Mouse (Mus musculus) ES-CJ7 (cell line): Measurements from ENCODE around the gene Ccdc181.
A peak's percentile ranks its signal among the peaks of the same experiment; 100 is the strongest.
"Not testable (repeated sequence)": the region's sequence is repeated elsewhere in the genome, so short reads cannot be mapped to it uniquely, and the experiment has no call there.

Experiments used
- DNase-seq: peaks from one replicate; pipeline ENCODE4 v3.0.0; 2011; ENCODE audit warnings: low read depth, low spot score

Ccdc181 gene

GRCm38 (mm10) chr1:164275455-164275954 is at the start of gene Ccdc181:
Gene Ccdc181, plus strand, starts transcription at chr1:164275585.
- peak; percentile 97 for DNase-seq

DNA sequence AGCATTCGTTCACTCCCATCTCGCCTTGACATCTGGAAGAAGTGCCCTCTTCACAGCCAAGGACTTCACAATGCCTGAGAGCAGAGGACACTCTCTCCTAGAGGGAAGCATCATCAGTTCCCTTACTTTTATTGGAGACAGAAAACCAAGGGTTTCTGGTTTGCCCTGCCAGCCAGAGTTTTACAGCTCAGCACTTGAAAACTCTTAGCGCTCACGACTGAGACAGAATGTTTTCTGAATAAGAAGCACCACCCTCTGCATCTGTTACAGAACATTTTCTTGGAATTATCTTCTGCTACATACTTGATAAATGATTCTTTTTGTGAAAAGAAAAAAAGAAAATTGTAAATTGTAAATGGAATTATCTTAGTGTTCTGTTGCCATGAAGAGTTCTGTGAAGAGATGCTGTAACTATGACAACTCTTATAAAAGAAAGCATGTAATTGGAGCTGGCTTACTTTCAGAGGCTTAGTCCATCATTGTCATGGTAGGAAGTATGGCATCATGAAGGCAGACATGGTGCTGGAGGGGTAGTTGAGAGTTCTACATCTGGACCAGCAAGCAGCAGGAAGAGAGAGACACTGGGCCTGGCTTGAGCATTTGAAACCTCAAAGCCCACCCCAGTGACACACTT is 43.3 kb upstream of the Ccdc181 start:
- DNase-seq = not testable (repeated sequence)

- DNase-seq = no peak
Observed at GRCm38 (mm10) chr1:164233447-164233846, 41.9 kb upstream of the Ccdc181 start.

DNA sequence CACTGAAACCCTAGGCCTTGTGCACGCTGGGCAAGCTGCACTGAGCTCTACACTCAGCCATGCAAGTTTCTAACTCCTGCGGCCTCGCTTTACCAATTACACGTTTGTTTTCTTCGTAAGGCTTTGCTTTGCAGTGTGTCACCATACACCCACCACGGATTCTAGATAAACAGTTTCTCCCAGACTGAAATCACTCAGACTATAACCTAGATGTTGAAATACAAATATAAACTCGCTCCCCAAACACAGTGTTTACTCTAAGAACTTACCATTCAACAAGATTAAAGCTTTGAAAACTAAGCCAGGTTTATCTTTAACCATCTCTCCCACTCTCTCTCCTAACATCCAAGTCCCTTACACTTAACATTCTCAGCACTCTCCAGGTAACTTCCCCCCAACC is 40.3 kb upstream of the Ccdc181 start:
- DNase-seq = no peak

- DNase-seq = no peak
Observed at GRCm38 (mm10) chr1:164236078-164236477, 39.3 kb upstream of the Ccdc181 start.

DNA sequence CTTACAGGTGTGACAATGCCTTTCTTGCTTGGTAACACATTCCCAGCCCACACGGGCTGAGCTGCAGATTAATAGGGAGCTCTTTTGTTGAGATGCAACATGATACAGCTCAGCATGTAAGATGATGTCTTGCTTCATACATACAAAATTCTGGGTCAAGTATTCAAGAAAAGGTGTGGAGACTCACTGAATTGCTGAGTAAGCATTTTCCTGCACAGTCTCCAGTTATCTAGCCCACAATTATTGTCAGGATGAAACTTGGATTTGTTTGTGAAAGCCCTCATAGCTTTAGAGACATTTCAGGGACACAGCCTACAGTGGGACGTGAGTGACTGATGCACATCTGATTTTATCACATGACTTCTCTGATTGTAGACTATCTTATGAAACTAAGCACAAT is 33.9 kb upstream of the Ccdc181 start:
- no peak for DNase-seq

- no peak for DNase-seq
Observed at GRCm38 (mm10) chr1:164242809-164243208, 32.6 kb upstream of the Ccdc181 start.

DNA sequence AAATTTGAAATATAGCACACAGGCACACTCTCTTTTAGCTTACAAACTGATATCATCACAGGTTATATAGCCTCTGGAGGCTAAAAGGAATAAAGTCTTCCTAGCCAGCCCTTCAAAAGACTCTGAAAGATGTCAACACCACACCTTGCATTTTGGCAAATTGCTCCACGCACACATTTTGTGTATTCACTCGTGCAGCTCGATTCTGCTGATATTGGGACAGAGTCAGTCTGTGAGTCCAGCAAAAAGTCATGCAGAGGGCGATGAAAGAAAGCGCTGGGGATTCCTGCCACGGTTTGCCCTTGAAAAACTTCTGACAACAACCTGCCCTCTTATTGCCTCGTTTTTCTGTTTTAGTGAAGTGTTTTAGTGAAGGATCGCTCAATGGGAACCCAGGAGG is 27.9 kb upstream of the Ccdc181 start:
- no peak for DNase-seq

DNA sequence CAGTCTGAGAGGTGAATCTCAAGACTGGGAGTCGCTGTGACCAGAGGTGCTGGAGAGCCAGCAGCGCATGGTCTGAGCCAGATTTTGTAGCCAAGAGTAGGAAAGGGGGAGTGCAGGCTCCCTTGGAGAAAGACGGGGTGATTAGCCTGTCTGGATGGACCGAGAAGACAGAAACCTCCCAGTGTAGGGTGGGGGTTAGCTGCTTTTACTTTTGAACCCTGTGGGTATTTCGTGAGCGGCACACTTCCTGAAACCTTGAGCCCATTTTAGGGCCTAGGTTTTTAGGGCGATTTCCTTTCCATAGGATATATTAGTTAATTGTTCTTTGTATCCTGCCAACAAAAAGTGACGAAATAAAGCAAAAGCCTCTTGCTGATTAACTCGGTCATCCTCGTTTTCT is 27.4 kb upstream of the Ccdc181 start:
- DNase-seq = peak; percentile 33

DNA sequence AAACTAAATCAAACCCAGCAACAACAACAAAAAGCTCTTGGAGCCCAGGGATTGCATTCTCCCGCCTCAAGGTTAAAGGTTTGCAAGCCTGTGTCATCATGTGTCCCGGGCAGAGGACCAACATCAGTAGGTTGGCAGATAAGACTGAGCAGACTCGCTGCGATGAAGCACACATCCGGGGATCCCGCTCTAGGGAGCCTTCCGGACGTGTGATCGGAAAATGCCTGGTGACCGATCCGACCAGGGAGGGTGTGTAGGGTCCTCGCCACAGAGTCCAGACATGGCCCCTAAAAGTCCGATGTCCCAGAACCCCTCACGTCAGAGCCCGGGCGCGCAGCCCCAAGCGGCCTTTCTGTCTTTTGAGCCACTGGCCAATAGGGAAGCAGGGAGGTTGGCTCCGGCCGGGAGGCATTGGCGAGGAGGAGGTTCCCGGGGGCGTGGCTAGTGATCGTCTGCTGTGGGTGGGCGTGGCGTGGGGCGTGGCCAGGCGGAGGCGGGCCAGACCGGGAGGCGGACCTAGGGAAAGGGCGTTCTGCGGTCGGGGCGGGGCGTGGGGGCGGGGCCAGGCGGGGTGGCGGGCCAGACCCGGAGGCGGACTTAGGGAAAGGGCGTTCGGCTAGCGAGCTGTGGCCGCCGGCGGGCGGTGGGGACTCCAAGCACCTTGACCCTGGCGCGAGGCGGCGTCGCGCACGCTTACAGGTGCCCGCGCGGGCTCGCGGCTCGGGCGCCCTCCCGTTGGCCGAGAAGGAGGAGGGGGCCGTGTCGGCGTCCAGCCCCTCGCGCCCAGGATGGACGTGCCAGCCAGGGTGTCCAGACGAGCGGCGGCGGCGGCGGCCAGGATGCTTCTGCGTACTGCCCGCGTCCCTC is 26.7 kb upstream of the Ccdc181 start, which contains the start of gene Slc19a2:
Gene Slc19a2, plus strand, starts transcription at position 582 of the 867 bp plus-strand sequence.
- peak; percentile 98 for DNase-seq

GRCm38 (mm10) chr1:164249332-164249711 is 26.1 kb upstream of the Ccdc181 start:
- DNase-seq = peak; percentile 63

DNA sequence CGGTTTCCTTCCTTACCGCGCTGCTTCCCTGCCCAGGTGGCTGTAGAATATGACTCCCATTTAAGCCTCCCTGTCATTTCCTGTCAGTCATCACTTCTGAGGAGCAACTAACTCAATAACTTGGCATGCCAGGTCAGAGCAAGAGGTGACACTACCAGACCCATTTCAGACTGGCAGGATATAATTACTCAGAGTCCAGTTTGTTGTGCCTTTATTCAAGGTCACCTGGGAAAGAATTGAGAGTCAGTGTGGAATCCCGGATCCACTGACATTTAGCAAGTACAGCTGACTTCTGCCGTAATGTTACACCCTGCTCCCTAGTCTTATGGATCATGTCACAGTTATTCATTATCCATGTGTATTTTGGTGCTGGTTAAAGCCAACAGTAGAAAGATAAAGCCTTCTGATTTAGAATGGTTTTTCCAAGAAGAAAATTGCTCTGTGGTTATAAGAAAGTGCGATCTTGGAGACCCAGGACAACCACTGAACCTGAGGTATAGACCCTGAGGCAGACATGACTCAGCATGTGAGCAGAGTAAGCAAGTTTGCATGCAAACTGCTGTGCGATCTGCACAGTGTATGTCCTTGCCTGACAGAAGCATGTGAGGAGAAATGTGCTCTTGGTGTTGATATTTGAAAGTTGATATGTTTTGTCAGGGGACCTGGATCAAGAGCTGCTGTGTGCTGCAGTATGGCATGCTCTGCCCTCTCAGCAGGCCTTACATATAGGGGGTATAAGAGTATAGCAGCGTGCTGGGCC is 24.8 kb upstream of the Ccdc181 start:
- no peak for DNase-seq

GRCm38 (mm10) chr1:164251438-164251837 is 23.9 kb upstream of the Ccdc181 start:
- DNase-seq = no peak

- no peak for DNase-seq
Observed at GRCm38 (mm10) chr1:164252551-164252950, 22.8 kb upstream of the Ccdc181 start.

- DNase-seq = no peak
Observed at GRCm38 (mm10) chr1:164254836-164255235, 20.5 kb upstream of the Ccdc181 start.

GRCm38 (mm10) chr1:164260171-164261028 is 15.0 kb upstream of the Ccdc181 start:
- DNase-seq = no peak

DNA sequence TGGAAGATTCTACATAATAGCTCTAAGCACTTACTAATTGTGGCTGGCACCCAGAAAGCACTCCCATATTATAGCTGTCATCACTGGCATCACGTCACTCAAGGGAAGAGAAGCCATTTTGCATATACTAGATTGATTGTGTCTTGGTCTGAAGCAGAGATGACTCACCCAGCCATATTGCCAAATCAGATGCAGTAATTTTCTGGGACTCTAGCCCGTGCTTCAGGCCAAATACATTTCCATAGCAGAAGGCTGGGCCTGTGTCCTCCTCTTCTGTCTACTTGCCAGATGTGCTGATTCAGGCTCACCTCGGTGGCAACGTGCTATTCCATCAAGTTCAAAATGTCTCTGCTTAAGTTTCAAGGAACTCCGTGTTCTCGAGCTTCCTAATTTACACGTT is 13.8 kb upstream of the Ccdc181 start:
- DNase-seq = no peak

GRCm38 (mm10) chr1:164270941-164271340 is 4.4 kb upstream of the Ccdc181 start:
- DNase-seq = no peak

DNA sequence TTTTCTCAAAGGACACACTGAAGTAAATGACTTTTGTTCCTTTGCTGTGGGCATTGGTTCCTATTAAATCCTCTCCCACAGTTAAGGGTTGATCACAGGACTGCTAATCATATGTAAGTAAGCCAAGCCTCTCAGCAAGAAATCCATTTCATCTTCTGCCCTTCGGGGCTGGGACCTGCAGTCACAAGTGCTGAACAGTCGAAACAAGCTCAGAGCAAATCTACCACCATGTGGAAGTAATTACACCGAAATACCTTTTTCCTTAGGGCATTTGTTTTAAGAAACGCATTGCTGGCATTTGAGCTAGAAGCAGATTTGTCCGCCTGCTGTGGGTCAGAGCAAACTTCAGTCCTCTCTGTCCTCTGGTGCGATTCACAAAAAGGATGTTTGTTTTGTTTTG is 1.7 kb upstream of the Ccdc181 start:
- no peak for DNase-seq

DNA sequence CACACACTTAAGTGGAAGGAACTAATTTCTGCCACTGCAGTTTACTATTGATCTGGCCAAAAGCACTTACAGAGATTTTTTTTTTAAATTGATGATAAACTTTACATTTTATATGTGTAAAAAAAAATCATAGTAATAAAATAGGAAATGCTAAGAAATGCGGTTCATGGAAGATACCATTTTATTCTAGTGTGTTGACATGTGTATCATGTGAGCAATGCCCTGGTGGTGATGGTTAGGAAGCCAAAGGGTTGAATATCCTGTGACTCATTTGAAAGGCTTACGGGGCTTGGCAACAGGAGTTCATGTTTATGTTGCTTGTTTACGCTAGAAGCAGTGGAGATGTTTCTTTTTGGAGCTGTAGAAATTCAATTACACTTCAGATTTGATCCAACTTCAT is 1.2 kb downstream of the Ccdc181 start:
- no peak for DNase-seq

DNA sequence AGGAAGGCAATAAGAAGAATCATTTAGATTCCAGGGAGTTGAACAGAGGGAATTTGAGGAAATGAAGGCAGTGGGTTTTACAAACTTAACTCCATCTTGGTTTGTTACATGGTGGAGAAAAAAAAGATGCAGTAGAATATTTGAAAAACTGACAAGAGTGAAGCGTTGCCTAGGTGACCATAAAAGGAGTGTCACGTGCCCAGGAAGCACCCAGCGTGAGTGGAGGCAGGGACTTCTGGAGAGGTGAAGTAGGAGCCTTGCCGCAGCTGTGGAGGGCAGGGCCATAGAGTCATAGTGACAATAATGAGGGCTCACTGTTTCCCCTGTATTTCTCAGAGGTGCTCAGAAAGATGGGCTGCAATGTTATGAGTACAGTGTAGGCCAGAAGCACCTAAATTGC is 3.9 kb downstream of the Ccdc181 start:
- DNase-seq = no peak
